Mouse (Mus musculus): ENCODE measurements around the gene Vmn2r67. TPM values are rescaled to one million over a fixed set of nuclear protein-coding genes. Genes with fewer than 3 reads are reported as not detected.
"Not testable (repeated sequence)": the region's sequence is repeated elsewhere in the genome, so short reads cannot be mapped to it uniquely, and the experiment has no call there.

The Vmn2r67 gene
- total RNA-seq (2015) (not detected in 2 replicates), total RNA-seq (2017) (not detected in 2 replicates)

DNA sequence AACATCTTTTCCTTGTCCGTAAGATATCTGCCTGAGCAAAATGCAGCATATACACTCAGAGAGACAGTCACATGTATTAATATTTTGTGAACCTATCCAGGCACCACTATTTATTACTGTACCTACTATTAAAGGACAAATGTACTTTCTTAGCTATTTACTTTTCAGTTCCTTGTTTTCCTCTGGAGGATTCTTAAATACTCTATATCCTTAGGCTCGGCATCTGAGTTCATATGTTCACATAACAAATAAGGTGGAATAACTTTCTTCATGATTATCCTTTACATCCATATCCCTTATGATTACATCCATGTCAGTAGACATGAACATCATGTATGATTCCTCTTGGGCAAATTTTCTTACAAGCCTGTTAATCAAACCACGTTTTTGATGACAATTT, at the start of gene Vmn2r67:
Gene Vmn2r67, minus strand, starts transcription at position 101 of the 400 bp plus-strand sequence.
- no peak for ATAC-seq (replicated peaks; ENCODE audit: poor library complexity)

DNA sequence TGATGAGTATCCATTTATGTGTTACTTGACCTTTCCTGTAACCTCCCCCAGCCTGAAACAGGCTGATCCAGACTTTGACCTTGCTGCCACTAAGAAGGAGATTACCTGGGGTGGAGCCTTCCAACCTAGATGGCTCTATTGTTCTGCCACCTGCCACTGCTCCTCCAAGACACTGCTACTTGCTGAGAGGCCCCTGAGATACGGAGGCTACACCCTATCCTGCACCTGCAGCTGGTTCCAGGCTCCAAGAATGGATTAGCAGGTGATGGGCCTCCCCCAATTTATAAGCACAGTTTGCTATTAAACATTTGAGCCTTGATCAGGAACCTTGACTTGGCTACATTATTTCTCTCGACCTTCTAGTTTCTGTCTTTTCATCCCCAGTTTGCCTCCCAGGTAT, 51.3 kb downstream of the Vmn2r67 start:
- ATAC-seq (replicated peaks; ENCODE audit: poor library complexity): not testable (repeated sequence)

Other genes with a start within 250 kb of the Vmn2r67 start
- not detected in 2 replicates for gene Vmn2r65, start 191.9 kb downstream of the Vmn2r67 start, total RNA-seq (2015)
- not detected in 2 replicates for gene Vmn2r65, start 191.9 kb downstream of the Vmn2r67 start, total RNA-seq (2017)
- not detected in 2 replicates for gene Vmn2r66, start 143.7 kb downstream of the Vmn2r67 start, total RNA-seq (2015)
- gene Vmn2r66, start 143.7 kb downstream of the Vmn2r67 start, total RNA-seq (2017): not detected in 2 replicates
- not detected in 2 replicates for gene Vmn2r68, start 81.8 kb upstream of the Vmn2r67 start, total RNA-seq (2015)
- not detected in 2 replicates for gene Vmn2r68, start 81.8 kb upstream of the Vmn2r67 start, total RNA-seq (2017)